Mouse (Mus musculus): Measurements from ENCODE around the gene Gm49630. TPM values are rescaled to one million over a fixed set of nuclear protein-coding genes. Genes with fewer than 3 reads are reported as not detected.
"Not testable (repeated sequence)": the region's sequence is repeated elsewhere in the genome, so short reads cannot be mapped to it uniquely, and the experiment has no call there.

The Gm49630 gene
- polyA plus RNA-seq (2015; fragmentation: Nextera tagmentation; extraction: Ambion mirVana): not detected in 2 replicates

DNA sequence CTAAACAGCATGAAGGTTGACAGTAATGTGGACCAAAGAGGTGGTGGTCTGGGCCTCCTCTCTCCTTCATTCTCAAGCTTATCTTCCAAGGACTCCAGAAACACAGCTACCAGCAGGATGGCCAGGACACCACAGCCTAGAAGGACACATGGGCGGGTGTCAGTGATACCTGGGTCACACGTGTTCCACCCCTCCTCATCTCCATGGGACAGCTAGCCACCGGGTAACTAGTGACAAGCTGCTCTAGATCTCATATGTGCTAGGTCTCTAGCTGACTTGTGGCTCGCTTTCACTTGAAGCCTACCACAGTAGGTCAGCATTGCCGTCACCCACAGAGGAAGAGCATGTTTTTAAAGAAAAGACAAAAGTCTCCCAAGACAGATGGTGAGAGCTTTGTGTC lies at the start of gene Gm49630:
Gene Gm49630 (minus strand): TSS at position 101 of the 400 bp plus-strand sequence.
- H3K4me2 ChIP-seq (replicated peaks); H3K9ac ChIP-seq; H3K9me3 ChIP-seq (replicated peaks); H3K27me3 ChIP-seq; H3K4me1 ChIP-seq; H3K36me3 ChIP-seq; H3K27ac ChIP-seq (replicated peaks); ATAC-seq (ENCODE audit: insufficient number of reproducible peaks, low FRiP score, low TSS enrichment, low read depth); H3K4me3 ChIP-seq (replicated peaks): not testable (repeated sequence)
- WGBS: 62% methylated on average over 3 of the region's 5 CpGs

DNA sequence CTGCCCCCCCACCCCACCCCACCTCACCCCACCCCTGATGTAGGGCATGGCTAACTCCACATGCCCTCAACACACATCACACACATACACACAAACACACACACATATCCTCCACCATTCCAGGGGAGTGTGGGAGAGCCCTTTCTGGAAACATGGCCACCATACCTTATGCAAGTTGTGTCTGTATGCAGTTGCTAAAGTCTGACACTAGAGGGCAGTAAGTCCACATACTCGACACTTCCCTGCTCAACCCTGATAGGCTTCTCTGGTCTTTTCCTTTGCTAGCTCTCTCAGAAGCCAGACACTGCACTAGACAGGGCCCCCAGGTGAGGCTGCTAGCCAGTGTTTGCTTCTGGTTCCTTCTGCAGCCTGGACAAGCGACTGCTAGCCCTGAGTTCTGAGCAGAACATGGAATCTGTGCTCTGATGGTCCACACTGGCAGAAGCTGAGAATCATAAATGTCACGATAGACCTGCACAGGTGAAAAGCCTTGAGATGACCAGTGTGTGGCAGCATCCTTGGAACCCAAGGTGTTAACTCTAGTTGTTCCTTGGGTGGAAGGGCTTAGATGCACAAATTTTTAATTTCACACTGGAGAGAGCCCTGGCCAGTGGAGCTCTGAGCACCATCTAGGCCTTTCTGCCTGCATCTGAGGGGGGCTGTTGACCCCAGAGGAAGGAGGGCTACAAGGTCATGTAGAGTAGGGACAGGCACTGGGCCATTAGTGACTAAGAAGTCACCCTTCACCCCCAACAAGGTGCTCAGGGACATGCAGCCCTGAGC lies 48.6 kb upstream of the Gm49630 start:
- not testable (repeated sequence) for H3K27me3 ChIP-seq; H3K9ac ChIP-seq; H3K4me3 ChIP-seq (replicated peaks); H3K36me3 ChIP-seq; H3K4me2 ChIP-seq (replicated peaks); H3K9me3 ChIP-seq (replicated peaks); H3K4me1 ChIP-seq; H3K27ac ChIP-seq (replicated peaks)
- WGBS: 33% methylated on average over 3 of the region's 3 CpGs
- peak; percentile 79 for ATAC-seq (ENCODE audit: insufficient number of reproducible peaks, low FRiP score, low TSS enrichment, low read depth)

DNA sequence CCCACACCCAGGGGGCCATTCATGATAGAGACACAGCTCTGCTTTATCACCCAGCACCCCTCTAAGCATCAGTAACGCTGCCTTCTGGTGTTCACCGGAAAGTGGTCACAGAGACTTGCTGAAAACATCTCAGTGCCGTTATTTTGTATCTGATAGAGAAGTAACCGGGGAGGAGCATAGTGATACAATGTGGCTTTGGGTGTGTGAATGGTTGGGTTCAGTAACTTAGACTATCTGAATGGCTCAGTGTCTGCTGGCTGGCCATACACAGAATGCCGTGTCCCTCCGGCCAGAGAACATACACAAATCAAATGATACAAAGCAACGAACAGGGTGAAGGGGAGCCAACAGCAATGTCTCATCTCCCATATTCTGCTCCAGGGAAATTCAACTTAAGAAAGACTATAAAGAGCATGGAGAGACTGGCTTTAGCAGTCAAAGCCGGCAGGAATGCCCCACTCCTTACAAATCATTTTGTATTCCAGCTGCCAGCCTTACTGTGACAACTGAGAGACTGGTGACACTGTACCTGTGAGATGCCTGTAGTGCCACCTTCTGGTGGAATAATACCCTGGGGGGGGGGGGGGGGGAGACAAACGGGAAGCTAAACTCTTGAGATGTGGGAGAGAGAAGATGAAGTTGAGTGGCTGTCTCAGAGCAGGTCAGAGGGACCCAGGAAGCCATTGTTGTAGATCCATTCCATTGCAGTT lies 43.0 kb upstream of the Gm49630 start:
- not testable (repeated sequence) for H3K36me3 ChIP-seq; H3K27ac ChIP-seq (replicated peaks); H3K27me3 ChIP-seq; H3K4me2 ChIP-seq (replicated peaks); H3K9me3 ChIP-seq (replicated peaks); H3K4me3 ChIP-seq (replicated peaks); H3K4me1 ChIP-seq; H3K9ac ChIP-seq
- 0 out of 2 replicates have a peak, but pooled peaks have one; percentile 39 for ATAC-seq (ENCODE audit: insufficient number of reproducible peaks, low FRiP score, low TSS enrichment, low read depth)
- 90% methylated on average over 7 of the region's 9 CpGs for WGBS

DNA sequence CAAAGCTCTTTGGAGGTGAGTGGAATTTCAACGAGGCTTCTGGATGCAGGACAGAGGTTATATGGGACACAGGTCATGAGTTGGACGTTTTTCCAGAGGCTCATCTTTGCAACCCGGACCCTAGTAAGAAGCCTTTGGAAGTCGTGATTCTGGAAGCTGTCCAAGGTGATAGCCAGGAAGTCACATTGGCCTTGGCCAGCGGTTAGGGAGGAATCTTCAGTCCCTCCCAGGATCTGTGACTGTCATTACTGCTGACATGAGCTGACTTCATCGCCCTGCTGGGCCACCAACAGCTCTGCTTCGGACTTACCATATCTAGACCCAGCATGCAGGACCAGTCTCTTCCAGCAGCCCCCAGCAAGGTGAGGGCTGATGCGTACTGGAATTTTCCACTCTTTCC lies 41.6 kb upstream of the Gm49630 start:
- H3K36me3 ChIP-seq; H3K4me3 ChIP-seq (replicated peaks); H3K27ac ChIP-seq (replicated peaks); H3K4me1 ChIP-seq; ATAC-seq (ENCODE audit: insufficient number of reproducible peaks, low FRiP score, low TSS enrichment, low read depth); H3K4me2 ChIP-seq (replicated peaks); H3K9me3 ChIP-seq (replicated peaks); H3K9ac ChIP-seq; H3K27me3 ChIP-seq: not testable (repeated sequence)
- WGBS: 78% methylated on average over 8 of the region's 8 CpGs

DNA sequence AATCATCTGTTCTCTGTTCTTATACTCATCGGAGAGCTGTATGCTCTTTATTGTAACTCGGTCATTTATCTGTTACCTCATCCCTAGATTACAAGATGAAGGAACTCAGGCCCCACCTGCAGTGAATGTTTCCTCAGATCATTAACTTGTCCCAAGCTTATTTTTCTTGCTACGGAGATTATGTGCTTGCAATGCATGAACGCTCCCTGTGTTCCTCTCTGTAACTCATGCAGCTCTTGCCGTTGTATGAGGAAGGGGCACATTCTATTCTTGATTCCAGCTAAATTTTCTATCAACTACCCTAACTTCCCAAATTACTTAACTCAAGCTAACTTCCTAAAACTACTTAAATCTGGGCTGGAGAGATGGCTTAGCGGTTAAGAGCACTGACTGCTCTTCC lies 28.0 kb upstream of the Gm49630 start:
- 84% methylated on average over 6 of the region's 6 CpGs for WGBS
- H3K4me3 ChIP-seq (replicated peaks); H3K9ac ChIP-seq; H3K9me3 ChIP-seq (replicated peaks); H3K4me2 ChIP-seq (replicated peaks); ATAC-seq (ENCODE audit: insufficient number of reproducible peaks, low FRiP score, low TSS enrichment, low read depth); H3K27ac ChIP-seq (replicated peaks); H3K4me1 ChIP-seq; H3K27me3 ChIP-seq; H3K36me3 ChIP-seq: not testable (repeated sequence)

DNA sequence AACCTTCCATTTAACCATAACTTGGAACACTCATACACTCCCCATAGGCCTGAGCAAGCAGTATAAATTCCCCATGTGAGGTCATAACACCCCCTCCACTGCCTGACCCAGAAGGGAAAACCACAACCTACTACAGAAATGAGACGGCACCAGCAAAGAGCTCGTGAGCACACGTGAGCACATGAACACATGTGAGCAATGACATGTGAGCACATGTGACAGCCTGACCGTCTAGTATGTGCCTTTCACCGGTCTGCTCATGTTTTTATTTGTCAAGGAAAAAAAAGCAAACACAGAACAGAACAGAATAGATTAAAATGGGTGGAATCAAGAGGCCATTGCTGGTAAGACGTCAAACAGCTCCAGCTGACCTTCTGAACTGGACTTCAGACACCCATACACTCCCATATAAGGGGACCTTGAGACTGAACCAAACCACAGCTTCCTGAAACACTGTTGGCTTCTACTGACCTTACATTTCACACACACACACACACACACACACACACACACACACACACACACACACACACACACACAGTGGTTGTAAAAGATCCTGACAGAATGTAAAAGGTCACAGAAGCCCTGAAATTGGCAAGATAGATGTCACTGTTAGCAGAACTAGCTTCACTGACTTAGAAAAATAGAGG lies 26.5 kb upstream of the Gm49630 start:
- H3K36me3 ChIP-seq; ATAC-seq (ENCODE audit: insufficient number of reproducible peaks, low FRiP score, low TSS enrichment, low read depth); H3K9ac ChIP-seq; H3K4me2 ChIP-seq (replicated peaks); H3K4me3 ChIP-seq (replicated peaks); H3K9me3 ChIP-seq (replicated peaks); H3K4me1 ChIP-seq; H3K27ac ChIP-seq (replicated peaks); H3K27me3 ChIP-seq: not testable (repeated sequence)
- 74% methylated on average over 6 of the region's 6 CpGs for WGBS

DNA sequence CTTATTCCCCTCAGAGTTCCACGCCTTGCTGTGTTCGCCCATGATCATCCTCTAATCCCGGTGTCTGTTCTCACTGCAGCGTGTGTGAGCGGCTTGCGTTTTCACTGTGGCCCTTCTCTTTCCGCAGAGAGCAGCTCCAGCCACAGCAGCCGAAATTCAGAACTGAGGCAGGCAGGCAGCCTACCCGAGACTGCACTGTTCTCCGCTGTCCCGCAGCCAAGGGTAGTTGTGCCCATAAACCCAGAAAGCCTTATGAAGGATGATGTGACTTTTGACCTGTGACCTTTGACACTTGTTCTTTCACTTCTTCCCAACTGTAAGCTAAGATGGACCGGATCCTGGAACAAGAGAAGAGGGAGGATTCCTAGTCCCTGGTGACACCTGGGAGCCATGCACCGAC lies 25.3 kb upstream of the Gm49630 start:
- H3K4me2 ChIP-seq (replicated peaks); H3K36me3 ChIP-seq; H3K4me1 ChIP-seq; H3K9me3 ChIP-seq (replicated peaks); H3K4me3 ChIP-seq (replicated peaks); H3K27ac ChIP-seq (replicated peaks); ATAC-seq (ENCODE audit: insufficient number of reproducible peaks, low FRiP score, low TSS enrichment, low read depth); H3K9ac ChIP-seq; H3K27me3 ChIP-seq: not testable (repeated sequence)
- 83% methylated on average over 13 of the region's 13 CpGs for WGBS

DNA sequence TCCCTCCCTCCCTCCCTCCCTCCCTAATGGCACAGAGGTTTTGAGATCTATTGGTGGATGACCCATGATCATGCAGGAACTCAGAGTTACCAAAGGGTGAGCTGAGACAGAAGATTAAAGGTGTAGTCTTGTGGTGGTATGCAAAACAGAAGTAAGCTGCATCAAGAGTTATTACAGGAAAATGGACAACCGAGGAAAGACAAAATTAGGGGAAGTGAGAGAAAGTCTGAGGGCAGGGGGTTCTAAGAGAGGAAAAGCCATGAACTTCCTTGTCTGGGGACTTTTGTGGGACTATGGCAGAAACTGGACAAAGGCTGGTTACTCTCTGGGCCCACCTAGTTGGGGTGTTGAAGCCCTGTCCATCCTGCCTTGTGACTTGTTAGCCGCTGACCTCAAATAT lies 24.5 kb upstream of the Gm49630 start:
- H3K9me3 ChIP-seq (replicated peaks); H3K36me3 ChIP-seq; H3K9ac ChIP-seq; H3K4me2 ChIP-seq (replicated peaks); H3K27me3 ChIP-seq; H3K4me3 ChIP-seq (replicated peaks); ATAC-seq (ENCODE audit: insufficient number of reproducible peaks, low FRiP score, low TSS enrichment, low read depth); H3K4me1 ChIP-seq; H3K27ac ChIP-seq (replicated peaks): not testable (repeated sequence)
- WGBS: no CpG with 5 or more reads among the region's 2 CpGs

DNA sequence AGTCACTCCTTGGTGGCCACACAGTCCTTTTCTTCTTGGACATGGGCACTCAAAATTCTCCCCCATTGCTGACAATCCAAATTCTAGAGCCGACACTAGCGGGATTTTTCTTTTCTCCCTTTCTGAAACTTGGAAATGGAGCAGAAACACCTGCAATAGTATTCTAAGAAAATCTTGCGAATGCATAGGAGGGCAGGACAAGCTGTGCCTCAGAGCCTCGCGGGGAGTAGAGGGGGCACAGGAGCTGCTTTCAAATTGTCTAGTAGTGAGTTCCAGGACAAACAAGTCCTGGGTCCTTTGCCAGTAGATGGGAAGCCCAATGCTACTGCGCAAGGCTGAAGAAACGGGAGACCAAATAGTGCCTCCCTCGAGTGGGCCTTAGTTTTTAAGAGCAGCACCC lies 23.9 kb upstream of the Gm49630 start:
- not testable (repeated sequence) for H3K9me3 ChIP-seq (replicated peaks); ATAC-seq (ENCODE audit: insufficient number of reproducible peaks, low FRiP score, low TSS enrichment, low read depth); H3K9ac ChIP-seq; H3K27ac ChIP-seq (replicated peaks); H3K4me1 ChIP-seq; H3K4me3 ChIP-seq (replicated peaks); H3K27me3 ChIP-seq; H3K4me2 ChIP-seq (replicated peaks); H3K36me3 ChIP-seq
- WGBS: 91% methylated on average over 8 of the region's 8 CpGs

DNA sequence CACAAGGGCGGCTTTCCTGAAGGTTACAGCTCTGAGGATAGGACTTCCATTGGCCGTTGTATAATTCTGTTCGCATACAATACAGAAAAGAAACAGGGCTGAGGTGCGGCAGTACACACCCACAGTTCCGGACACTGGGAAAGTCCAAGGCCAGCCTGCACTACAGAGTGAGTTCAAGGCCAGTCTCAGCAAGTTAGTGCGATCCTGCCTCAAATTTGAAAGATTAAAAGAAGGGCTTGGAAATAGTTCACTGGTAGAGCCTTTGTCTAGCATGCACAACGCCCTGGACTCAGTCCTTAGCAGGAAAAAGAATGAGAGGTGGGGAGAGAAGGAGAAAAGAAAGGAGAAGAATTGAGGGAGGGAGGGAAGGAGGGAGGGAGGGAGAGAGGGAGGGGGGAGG lies 23.3 kb upstream of the Gm49630 start:
- not testable (repeated sequence) for H3K9me3 ChIP-seq (replicated peaks); H3K27me3 ChIP-seq; H3K4me1 ChIP-seq; H3K36me3 ChIP-seq; H3K27ac ChIP-seq (replicated peaks); ATAC-seq (ENCODE audit: insufficient number of reproducible peaks, low FRiP score, low TSS enrichment, low read depth); H3K9ac ChIP-seq; H3K4me2 ChIP-seq (replicated peaks); H3K4me3 ChIP-seq (replicated peaks)
- WGBS: 86% methylated on average over 7 of the region's 7 CpGs

DNA sequence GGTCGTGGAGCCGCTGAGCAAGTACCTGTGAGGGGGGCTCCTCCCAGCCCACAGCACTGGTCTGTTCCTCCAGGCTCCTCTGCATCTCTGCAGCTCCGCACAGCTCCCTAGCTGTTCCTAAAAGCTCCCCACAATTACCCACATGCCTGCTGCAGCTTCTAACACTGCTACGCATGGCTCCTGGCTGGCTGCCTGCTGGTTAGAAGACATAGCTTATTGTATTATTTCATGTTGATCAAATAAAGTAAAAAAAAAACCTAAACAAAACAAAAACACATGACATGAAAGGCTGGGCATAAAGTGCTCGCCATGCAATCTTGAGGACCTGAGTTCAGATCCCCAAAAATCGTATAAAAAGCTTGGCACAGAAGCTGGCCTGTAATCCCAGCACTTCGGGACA lies 18.1 kb upstream of the Gm49630 start:
- H3K36me3 ChIP-seq; ATAC-seq (ENCODE audit: insufficient number of reproducible peaks, low FRiP score, low TSS enrichment, low read depth); H3K4me1 ChIP-seq; H3K9me3 ChIP-seq (replicated peaks); H3K27ac ChIP-seq (replicated peaks); H3K9ac ChIP-seq; H3K27me3 ChIP-seq; H3K4me3 ChIP-seq (replicated peaks); H3K4me2 ChIP-seq (replicated peaks): not testable (repeated sequence)
- WGBS: 45% methylated on average over 7 of the region's 7 CpGs

All from embryonic facial prominence, embryonic 15.5 days (tissue).